7 mouse cellular contexts compared by ENCODE assay signal in genomic region chr19:4332653-4333052, GRCm38 (mm10). TPM values are rescaled to one million over a fixed set of nuclear protein-coding genes. Genes with fewer than 3 reads are reported as not detected.
DNase-seq lines count a peak whose midpoint lies in the region; ATAC-seq and TF ChIP-seq lines count a peak whose summit lies in the region.

No protein-coding gene starts in this region.

- TF ChIP-seq POLR2A in spleen, adult 2 months (IDR thresholded peaks at IDR 0.05; ENCODE audit: low read depth, low read length): peak; percentile 17; the same call in 1 of the 2 replicates

- H3K27me3 ChIP-seq in forebrain, embryonic 15.5 days: no peaks in the 10 kb centered on the region
- no peaks in the 10 kb centered on the region for H3K27me3 ChIP-seq in spleen, adult 2 months (ENCODE audit: control insufficient read depth, insufficient read depth, low read length)

- WGBS in forebrain, embryonic 15.5 days: 1% methylated on average over 4 of the region's 4 CpGs
- WGBS in spleen, adult 2 months: under 1% methylated on average over 4 of the region's 4 CpGs

- peak overlapping the region; percentile 65 for H3K4me3 ChIP-seq in forebrain, embryonic 15.5 days
- H3K4me3 ChIP-seq in spleen, adult 2 months (ENCODE audit: extremely low read depth, insufficient read depth, insufficient read length): peak overlapping the region; percentile 77

- H3K27ac ChIP-seq in forebrain, embryonic 15.5 days (replicated peaks): peak overlapping the region; percentile 94
- peak overlapping the region; percentile 92 for H3K27ac ChIP-seq in spleen, adult 2 months (ENCODE audit: insufficient read depth, low read length)

- TF ChIP-seq CTCF in spleen, adult 2 months (IDR thresholded peaks at IDR 0.05; ENCODE audit: extremely low read depth, insufficient read depth, insufficient read length, insufficient replicate concordance): no peak

- H3K4me1 ChIP-seq in forebrain, embryonic 15.5 days: peaks cover 30% of the 10 kb centered on the region
- H3K4me1 ChIP-seq in spleen, adult 2 months (ENCODE audit: control insufficient read depth, insufficient read depth, insufficient read length): peaks cover 5% of the 10 kb centered on the region; the same call in 1 of the 2 replicates

- no peaks in the 10 kb centered on the region for H3K9me3 ChIP-seq in forebrain, embryonic 15.5 days

- H3K4me2 ChIP-seq in forebrain, embryonic 15.5 days (replicated peaks): peak overlapping the region; percentile 70

- ATAC-seq in forebrain, embryonic 15.5 days (replicated peaks): no peak

- peak overlapping the region; percentile 58 for H3K9ac ChIP-seq in forebrain, embryonic 15.5 days (replicated peaks)

- DNase-seq in ES-CJ7 (ENCODE audit: low read depth, low spot score): peak; percentile 89
- peak; percentile 68 for DNase-seq in adrenal gland, postnatal 25 days
- peak; percentile 91 for DNase-seq in induced T-regulatory cell, adult 2 months (ENCODE audit: low read depth)
- DNase-seq in left cerebral cortex, postnatal 25 days (ENCODE audit: low spot score in 2 of 2): peak; percentile 45 to 73
- peak; percentile 50 for DNase-seq in mesoderm, embryonic 11.5 days (ENCODE audit: low read depth, low spot score)
- DNase-seq in spleen, adult 2 months (ENCODE audit: low read depth in 1 of 2, low spot score in 2 of 2): peak; percentile 54 to 78

- peaks cover 36% of the 10 kb centered on the region for H3K36me3 ChIP-seq in forebrain, embryonic 15.5 days
- H3K36me3 ChIP-seq in spleen, adult 2 months (ENCODE audit: control insufficient read depth, insufficient read depth, low read length): peaks cover 18% of the 10 kb centered on the region

- intact Hi-C loops in left cerebral cortex, postnatal 25 days (cut with DNase I): no loop called here

RNA-seq across cellular contexts. Expression of gene Grk2, which starts 26.6 kb away (rescaled TPM):
- 45.8 and 59.4 TPM in 2 replicates for total RNA-seq in adrenal gland, postnatal 25 days (2021)
- polyA plus RNA-seq in forebrain, embryonic 15.5 days (2015; fragmentation: Nextera tagmentation; extraction: Ambion mirVana): 20.5 and 24.9 TPM in 2 replicates
- total RNA-seq in left cerebral cortex, postnatal 25 days (2021): 100 to 1,000 TPM; 217 to 223 TPM
- polyA plus RNA-seq in spleen, adult 2 months (2012; rRNA removed): 301 and 394 TPM in 2 replicates

RNA-seq across cellular contexts. Expression of gene Ankrd13d, which starts 49.7 kb away (rescaled TPM):
- 4.3 and 4.9 TPM in 2 replicates for total RNA-seq in adrenal gland, postnatal 25 days (2021)
- 25.1 and 26.2 TPM in 2 replicates for polyA plus RNA-seq in forebrain, embryonic 15.5 days (2015; fragmentation: Nextera tagmentation; extraction: Ambion mirVana)
- 10 to 100 TPM; 70.0 to 76.6 TPM for total RNA-seq in left cerebral cortex, postnatal 25 days (2021)
- polyA plus RNA-seq in spleen, adult 2 months (2012; rRNA removed): 16.1 and 17.7 TPM in 2 replicates

Comparison
In these comparisons a context has a peak if more than half of its experiments do, and no peak if none do; other contexts are left out.
1. RNA of gene Ankrd13d, which starts 49.7 kb away (total RNA-seq): 70.0 to 76.6 TPM in left cerebral cortex, postnatal 25 days; 4.3 to 4.9 TPM in adrenal gland, postnatal 25 days; every median in the first group is over 10 times any median in the second.
2. Peak in every context shown above with its lines, with median percentiles within 50 percentile points of each other: DNase-seq.